Mouse (Mus musculus) liver, adult 2 months (tissue): Measurements from ENCODE around the gene Gna15.

ENCODE experiments used
- CTCF ChIP-seq: fragments of 200-500 bp; IDR thresholded peaks from 2 replicates; pipeline ENCODE4 v1.5.1; 2011; ENCODE audit warnings: low read depth, low read length, control low read depth
- POLR2A ChIP-seq: fragments of 200-500 bp; IDR thresholded peaks from 2 replicates; pipeline ENCODE4 v1.6.1; 2011; ENCODE audit warnings: low read length, control low read depth; ENCODE audit not compliant: insufficient read depth; ENCODE audit errors: extremely low read depth

DNA sequence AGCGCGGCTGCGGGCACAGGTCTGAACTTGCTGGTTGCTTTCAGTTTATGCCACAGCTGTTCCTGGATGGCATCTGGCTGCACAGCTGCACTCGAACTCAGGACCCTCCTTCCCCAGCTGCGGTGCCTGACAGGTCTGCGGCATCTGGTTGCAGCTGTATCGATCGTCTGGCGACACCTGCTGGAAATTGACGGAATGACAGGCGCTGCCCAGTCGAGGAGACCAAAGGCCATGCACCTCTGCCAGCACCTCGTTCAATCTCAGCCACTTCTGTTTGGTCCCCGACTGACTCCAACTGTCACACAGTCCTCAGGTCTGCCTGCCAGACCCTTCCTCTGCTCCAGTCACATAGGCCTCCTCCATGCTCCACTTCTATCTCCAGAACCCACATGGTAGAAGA, 2.8 kb upstream of the Gna15 start:
- TF ChIP-seq POLR2A (no peak), CTCF (peak; percentile 100)
